Mouse (Mus musculus) heart, embryonic 11.5 days (tissue): ENCODE measurements at regions not wholly inside any gene's neighbourhood (a gene's known extent, or its start where the extent isn't known, plus 50 kb on each side); places are given as distances from the start of the nearest gene placed in this dataset.

Experiments
- ATAC-seq: fragments of 200-750 bp; cut with Nextera tagmentation; replicated peaks from 2 replicates; pipeline ENCODE4 v1.8.0; 2017; ENCODE audit warnings: moderate library complexity; ENCODE audit not compliant: insufficient number of reproducible peaks, low FRiP score, low TSS enrichment
- H3K27ac ChIP-seq: fragments of 300-500 bp; sonication (generic); 2 replicates; pipeline ENCODE4 v1.5.1; 2014; ENCODE audit warnings: mild to moderate bottlenecking, low read depth, low read length
- H3K27me3 ChIP-seq: fragments of 300-500 bp; sonication (generic); 2 replicates; pipeline ENCODE4 v1.6.1; 2014; ENCODE audit warnings: mild to moderate bottlenecking, low read length, mixed read lengths; ENCODE audit not compliant: control insufficient read depth, insufficient read depth
- H3K36me3 ChIP-seq: fragments of 300-500 bp; sonication (generic); 2 replicates; pipeline ENCODE4 v1.6.1; 2014; ENCODE audit warnings: mild to moderate bottlenecking, low read length, moderate library complexity, mixed read lengths; ENCODE audit not compliant: control insufficient read depth, insufficient read depth
- H3K4me1 ChIP-seq: fragments of 300-500 bp; sonication (generic); 2 replicates; pipeline ENCODE4 v1.6.1; 2014; ENCODE audit warnings: low read length; ENCODE audit not compliant: control insufficient read depth, insufficient read depth
- H3K4me2 ChIP-seq: fragments of 300-500 bp; sonication (generic); 2 replicates; pipeline ENCODE4 v1.6.1; 2014; ENCODE audit warnings: mild to moderate bottlenecking, moderate library complexity
- H3K4me3 ChIP-seq: fragments of 300-500 bp; sonication (generic); 2 replicates; pipeline ENCODE4 v1.5.1; 2014; ENCODE audit warnings: low read depth, low read length
- H3K9ac ChIP-seq: fragments of 300-500 bp; sonication (generic); 2 replicates; pipeline ENCODE4 v1.6.1; 2014; ENCODE audit warnings: mild to moderate bottlenecking, low read depth, low read length, moderate library complexity
- H3K9me3 ChIP-seq: fragments of 300-500 bp; sonication (generic); replicated peaks from 2 replicates; pipeline ENCODE4 v1.6.1; 2016; ENCODE audit warnings: low read length; ENCODE audit not compliant: control insufficient read depth
- WGBS: fragments of 180-500 bp; shearing (Covaris S2); extraction: QIAGEN DNeasy Blood & Tissue Kit; methylation state at CpG from one replicate; pipeline ENCODE4 v1.1.7; 2014; ENCODE audit not compliant: insufficient replicate concordance; 5-methylcytosine and 5-hydroxymethylcytosine counted together

DNA sequence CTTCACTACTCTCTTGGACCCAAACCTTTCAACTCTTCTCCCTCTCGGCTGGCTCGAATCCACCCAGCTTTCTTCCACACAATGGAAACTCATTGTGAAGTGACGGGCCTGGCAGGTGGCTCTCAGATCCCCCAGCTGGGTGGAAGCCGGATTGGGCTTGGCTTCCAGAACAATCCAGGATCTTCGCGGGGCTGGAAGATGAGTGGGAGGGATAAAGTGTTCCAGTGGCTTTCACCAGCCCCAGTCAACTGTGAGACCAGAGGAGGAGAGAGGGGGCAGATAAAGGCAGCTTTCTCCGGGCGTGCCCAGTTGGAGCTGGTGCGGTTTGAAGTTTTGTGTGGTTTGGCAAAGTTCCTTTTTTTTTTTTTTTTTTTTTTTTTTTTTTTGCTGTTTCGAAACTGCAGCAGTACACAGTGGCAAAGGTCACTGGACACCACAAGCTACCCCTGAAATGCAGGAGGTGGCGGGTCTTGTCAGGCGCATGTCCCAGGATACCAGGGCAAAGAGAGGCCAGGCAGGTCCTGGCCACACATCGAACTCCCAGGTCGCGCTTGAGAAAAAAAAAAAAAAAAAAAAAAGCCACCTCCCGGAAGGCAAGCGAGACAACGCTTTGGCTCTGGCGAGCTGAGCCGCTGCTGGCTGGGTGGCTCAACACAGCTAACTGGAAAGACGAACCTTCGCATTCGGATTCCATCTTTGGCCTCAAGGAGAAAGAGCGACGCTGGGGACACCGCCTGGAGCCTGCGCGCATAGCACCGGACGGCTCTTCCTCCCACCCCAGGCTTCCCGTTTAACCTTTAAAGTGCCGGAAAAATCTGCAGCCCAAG lies 91.9 kb upstream of the Bcor start:
- H3K9me3 ChIP-seq: no peaks in the 10 kb centered on the region
- peak overlapping the region; percentile 68 for H3K4me2 ChIP-seq
- H3K27ac ChIP-seq: no peak overlapping the region
- peaks cover under 1% of the 10 kb centered on the region; the same call in 1 of the 2 replicates for H3K27me3 ChIP-seq
- H3K36me3 ChIP-seq: no peaks in the 10 kb centered on the region
- H3K9ac ChIP-seq: peak overlapping the region; percentile 59
- ATAC-seq: peak; percentile 35; the same call in 1 of the 2 replicates
- H3K4me1 ChIP-seq: no peaks in the 10 kb centered on the region; the same call in 1 of the 2 replicates
- WGBS: 16% methylated on average over 32 of the region's 32 CpGs
- peak overlapping the region; percentile 35 for H3K4me3 ChIP-seq

- Histone ChIP-seq H3K4me2 (peak overlapping the region; percentile 68), H3K4me3 (peak overlapping the region; percentile 35), H3K27ac (no peak overlapping the region), H3K4me1 (no peaks in the 10 kb centered on the region; the same call in 1 of the 2 replicates), H3K9ac (peak overlapping the region; percentile 59), H3K36me3 (no peaks in the 10 kb centered on the region), H3K27me3 (peaks cover 3% of the 10 kb centered on the region; the same call in 1 of the 2 replicates), H3K9me3 (no peaks in the 10 kb centered on the region)
- 8% methylated on average over 16 of the region's 16 CpGs for WGBS
- ATAC-seq: 0 out of 2 replicates have a peak, but pooled peaks have one; percentile 4
These were observed 92.5 kb upstream of the Bcor start for GRCm38 (mm10) chrX:12252680-12253021.

DNA sequence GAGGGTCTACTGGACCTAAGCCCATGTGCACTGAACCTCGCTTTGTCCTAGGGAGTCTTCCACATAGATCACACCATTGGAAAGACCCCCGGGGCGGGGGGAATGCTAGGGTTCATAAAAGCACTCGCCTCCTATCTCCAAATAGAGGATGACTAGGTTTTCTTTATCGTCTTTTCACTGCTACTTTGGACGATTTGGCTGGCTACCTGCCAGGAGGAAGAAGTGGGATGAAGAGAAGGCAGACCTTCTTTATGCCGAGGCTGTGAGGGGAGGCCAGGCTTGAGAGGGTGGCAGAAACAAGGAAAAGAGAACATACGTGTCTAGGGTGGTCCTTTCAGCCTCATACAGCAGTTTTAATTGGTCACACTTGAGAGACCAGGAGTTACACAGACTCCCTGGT lies 96.6 kb upstream of the Bcor start:
- no peak for ATAC-seq
- no peaks in the 10 kb centered on the region for H3K9me3 ChIP-seq
- H3K4me1 ChIP-seq: no peaks in the 10 kb centered on the region; the same call in 1 of the 2 replicates
- 73% methylated on average over 8 of the region's 8 CpGs for WGBS
- peaks cover 3% of the 10 kb centered on the region; the same call in 1 of the 2 replicates for H3K27me3 ChIP-seq
- no peak overlapping the region for H3K4me3 ChIP-seq
- H3K36me3 ChIP-seq: no peaks in the 10 kb centered on the region
- H3K9ac ChIP-seq: no peak overlapping the region
- no peak overlapping the region for H3K4me2 ChIP-seq
- H3K27ac ChIP-seq: no peak overlapping the region

DNA sequence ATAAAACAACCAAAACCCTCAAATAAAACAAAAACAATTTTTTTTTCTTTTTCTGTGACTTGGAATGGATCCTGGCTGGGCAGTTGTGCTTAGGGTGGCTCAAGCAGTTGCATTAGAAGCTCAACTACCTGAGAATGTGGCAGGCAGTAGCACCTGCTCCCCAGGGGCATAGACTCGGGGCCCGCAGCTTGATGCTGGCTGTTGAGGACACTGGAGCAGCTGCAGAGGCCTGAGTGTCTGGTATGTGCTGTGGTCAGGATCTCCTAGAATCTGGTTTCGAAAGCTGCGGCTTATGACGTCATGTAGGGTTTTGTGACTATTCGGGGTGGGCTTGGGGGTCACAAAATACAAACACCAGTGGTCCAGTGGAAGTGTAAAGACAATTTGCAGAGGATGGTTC lies 103.7 kb upstream of the Bcor start:
- H3K9ac ChIP-seq: no peak overlapping the region
- H3K27ac ChIP-seq: no peak overlapping the region
- H3K36me3 ChIP-seq: no peaks in the 10 kb centered on the region
- no peaks in the 10 kb centered on the region for H3K4me1 ChIP-seq
- no peaks in the 10 kb centered on the region for H3K9me3 ChIP-seq
- H3K27me3 ChIP-seq: no peaks in the 10 kb centered on the region
- ATAC-seq: no peak
- WGBS: 73% methylated on average over 6 of the region's 6 CpGs
- H3K4me3 ChIP-seq: no peak overlapping the region
- H3K4me2 ChIP-seq: no peak overlapping the region

DNA sequence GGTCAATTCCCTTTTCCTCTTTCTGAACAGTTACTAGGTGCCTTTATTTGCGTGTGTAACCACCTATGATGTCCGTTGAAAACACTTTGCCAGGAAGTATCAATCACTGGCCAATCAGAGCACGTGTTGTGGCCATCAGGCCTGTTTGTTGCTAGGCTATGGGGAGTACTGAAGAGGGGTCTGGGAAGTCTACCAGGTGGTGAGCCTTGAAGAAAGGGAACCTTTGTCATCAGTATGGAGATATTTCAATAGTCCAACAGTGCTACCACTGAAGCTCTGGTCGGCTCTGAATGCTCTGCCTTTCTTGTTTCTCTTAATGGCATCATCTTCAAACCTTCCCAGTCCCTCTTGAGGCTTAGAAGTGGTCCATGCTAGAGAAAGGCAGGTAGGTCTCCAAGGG lies 124.6 kb upstream of the Bcor start:
- Histone ChIP-seq H3K9ac (no peak overlapping the region), H3K36me3 (no peaks in the 10 kb centered on the region), H3K27ac (no peak overlapping the region), H3K27me3 (peaks cover 9% of the 10 kb centered on the region), H3K9me3 (no peaks in the 10 kb centered on the region), H3K4me1 (peaks cover 3% of the 10 kb centered on the region; the same call in 1 of the 2 replicates), H3K4me3 (no peak overlapping the region), H3K4me2 (no peak overlapping the region)
- ATAC-seq: no peak
- WGBS: 64% methylated on average over 4 of the region's 4 CpGs

DNA sequence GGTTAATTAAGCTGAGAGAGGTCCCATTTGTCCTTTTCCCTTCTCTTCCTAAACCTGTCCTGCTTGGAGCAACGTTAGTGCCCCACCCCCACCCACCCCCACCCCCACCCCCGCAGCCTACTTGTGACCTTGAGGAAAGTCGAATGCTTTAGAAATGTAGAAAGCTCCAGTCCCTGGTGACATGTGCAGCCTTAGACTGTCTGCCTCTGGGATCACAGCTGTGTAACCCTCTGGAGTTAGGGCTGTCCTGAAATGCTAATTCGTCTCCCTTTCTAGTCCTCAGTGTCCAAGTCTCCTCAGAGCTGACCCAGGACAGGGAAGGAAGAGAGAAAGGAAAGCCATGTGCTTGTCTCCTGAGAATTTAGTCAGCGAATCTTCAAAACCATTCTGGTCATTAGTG lies 125.0 kb upstream of the Bcor start:
- H3K27ac ChIP-seq: no peak overlapping the region
- no peak for ATAC-seq

DNA sequence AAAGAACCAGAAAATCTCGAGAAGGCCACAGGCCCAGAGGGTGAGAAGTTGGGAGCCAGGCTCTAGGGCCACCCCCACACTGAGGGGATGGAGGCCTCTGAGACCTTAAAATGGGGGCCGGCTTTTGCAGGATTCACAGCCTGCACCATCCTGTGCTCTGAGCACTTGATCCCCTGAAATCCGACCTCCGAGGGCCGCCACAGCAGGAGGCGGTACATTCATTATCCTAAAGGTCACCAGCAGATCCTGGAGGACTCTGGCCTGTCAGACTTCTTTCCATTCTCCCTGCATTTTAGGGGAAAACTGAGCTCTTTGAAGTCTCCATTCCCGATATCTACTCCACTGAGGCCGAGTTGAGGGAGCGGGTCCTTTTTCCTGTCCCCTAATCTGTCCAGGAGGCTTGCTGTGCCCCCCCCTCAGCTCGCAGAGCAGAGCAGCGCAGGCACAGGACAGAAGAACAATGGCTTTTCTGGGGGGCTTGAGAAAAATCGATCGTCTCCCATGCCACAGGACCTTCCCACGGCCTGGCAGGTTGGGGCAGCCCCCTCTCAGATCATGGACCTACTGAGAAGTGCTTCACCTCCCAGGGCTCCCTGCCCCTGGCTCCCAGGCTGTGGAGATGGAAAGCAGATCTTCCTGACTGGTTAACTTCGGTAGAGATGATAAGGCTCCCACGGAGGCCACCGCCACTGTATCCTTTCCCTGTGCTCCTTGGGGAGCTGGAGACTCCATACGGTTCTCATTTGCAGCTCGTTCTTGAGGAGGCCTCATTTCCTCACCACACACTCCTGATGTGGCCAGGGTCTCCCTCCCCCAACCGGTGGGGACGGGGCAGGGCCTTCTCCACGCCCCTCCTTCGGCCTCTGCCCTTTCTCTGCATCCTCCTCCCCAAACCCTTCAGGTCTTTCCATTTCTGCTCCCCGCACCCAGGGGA lies 126.1 kb upstream of the Bcor start:
- no peaks in the 10 kb centered on the region for H3K36me3 ChIP-seq
- peaks cover 3% of the 10 kb centered on the region; the same call in 1 of the 2 replicates for H3K4me1 ChIP-seq
- no peak overlapping the region for H3K4me3 ChIP-seq
- peak overlapping the region; percentile 43 for H3K4me2 ChIP-seq
- ATAC-seq: no peak
- H3K27ac ChIP-seq: no peak overlapping the region
- H3K9me3 ChIP-seq: no peaks in the 10 kb centered on the region
- 14% methylated on average over 24 of the region's 24 CpGs for WGBS
- H3K9ac ChIP-seq: no peak overlapping the region
- peaks cover 9% of the 10 kb centered on the region for H3K27me3 ChIP-seq

More for the DNA sequence above, 125.0 kb upstream of the Bcor start:
- Histone ChIP-seq H3K9ac (no peak overlapping the region), H3K36me3 (no peaks in the 10 kb centered on the region), H3K9me3 (no peaks in the 10 kb centered on the region), H3K27me3 (peaks cover 9% of the 10 kb centered on the region), H3K4me1 (peaks cover 3% of the 10 kb centered on the region; the same call in 1 of the 2 replicates), H3K4me2 (no peak overlapping the region), H3K4me3 (no peak overlapping the region)
- 34% methylated on average over 5 of the region's 5 CpGs for whole genome bisulfite sequencing

DNA sequence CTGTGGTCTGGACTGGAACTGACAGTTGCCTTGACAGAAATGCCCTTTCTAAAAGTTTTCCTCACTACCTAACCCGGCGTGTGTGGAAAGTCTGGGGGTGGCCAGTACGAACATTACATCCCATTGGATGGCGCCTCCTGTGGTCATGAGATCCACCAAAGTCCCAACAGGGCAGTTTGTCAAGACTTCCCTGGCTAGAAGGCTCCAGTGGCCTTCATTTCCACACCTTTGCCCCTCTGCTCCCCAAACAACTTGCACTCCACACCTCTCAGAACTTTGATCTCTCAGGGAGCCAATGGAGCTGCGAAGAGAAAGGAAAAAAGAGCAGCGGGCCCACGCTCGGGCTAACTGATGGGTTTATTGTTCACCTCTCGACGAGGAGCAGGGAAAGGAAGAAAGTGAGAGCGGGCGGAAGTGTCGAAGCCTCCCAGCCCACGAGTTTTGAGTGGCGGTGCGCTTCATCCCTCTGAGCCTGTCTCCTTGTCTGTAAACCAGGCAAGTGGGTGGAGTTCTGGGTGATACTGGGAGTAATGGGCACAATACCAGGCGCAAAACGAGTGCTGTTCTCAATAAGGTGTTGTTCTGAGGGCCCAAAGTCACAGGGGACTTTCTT lies 126.9 kb upstream of the Bcor start:
- no peak for ATAC-seq
- no peak overlapping the region for H3K27ac ChIP-seq
- H3K9ac ChIP-seq: no peak overlapping the region
- H3K4me1 ChIP-seq: peaks cover 3% of the 10 kb centered on the region; the same call in 1 of the 2 replicates
- H3K4me2 ChIP-seq: peak overlapping the region; percentile 43
- peaks cover 10% of the 10 kb centered on the region for H3K27me3 ChIP-seq
- WGBS: 20% methylated on average over 18 of the region's 18 CpGs
- no peaks in the 10 kb centered on the region for H3K36me3 ChIP-seq
- no peaks in the 10 kb centered on the region for H3K9me3 ChIP-seq
- H3K4me3 ChIP-seq: no peak overlapping the region
